Mouse (Mus musculus): Measurements from ENCODE around the gene Chsy1. TPM values are rescaled to one million over a fixed set of nuclear protein-coding genes. Genes with fewer than 3 reads are reported as not detected.
A peak's percentile ranks its signal among the peaks of the same experiment; 100 is the strongest.

Gene Chsy1
- polyA plus RNA-seq, 1 experiment, result 11.2 TPM

- 57% methylated on average over 3 of the region's 3 CpGs for WGBS
- Histone ChIP-seq H3K4me3 (replicated peaks; ENCODE audit: control insufficient read depth, low read depth, low read length) (no peak overlapping the region), H3K4me1 (ENCODE audit: control insufficient read depth, insufficient read depth, low read length) (peaks cover 13% of the 10 kb centered on the region)
These were observed 4.2 kb downstream of the Chsy1 start for GRCm38 (mm10) chr7:66113561-66113960.

GRCm38 (mm10) chr7:66115821-66116343, 6.6 kb downstream of the Chsy1 start:
- H3K4me3 ChIP-seq (replicated peaks; ENCODE audit: control insufficient read depth, low read depth, low read length), result no peak overlapping the region
- H3K27ac ChIP-seq (ENCODE audit: control insufficient read depth, insufficient read depth, low read depth, low read length, poor library complexity), result no peak overlapping the region
- 43% methylated on average over 11 of the region's 11 CpGs for WGBS
- peaks cover 15% of the 10 kb centered on the region for H3K4me1 ChIP-seq (ENCODE audit: control insufficient read depth, insufficient read depth, low read length)
- TF ChIP-seq CTCF (IDR thresholded peaks at IDR 0.05; ENCODE audit: control insufficient read depth, insufficient read depth, low read length), result no peak
- TF ChIP-seq POLR2A (IDR thresholded peaks at IDR 0.05; ENCODE audit: borderline replicate concordance, control insufficient read depth, low read depth, low read length), result no peak

More at GRCm38 (mm10) chr7:66113561-66113960, 4.2 kb downstream of the Chsy1 start:
- TF ChIP-seq POLR2A (IDR thresholded peaks at IDR 0.05; ENCODE audit: borderline replicate concordance, control insufficient read depth, low read depth, low read length) (no peak), CTCF (IDR thresholded peaks at IDR 0.05; ENCODE audit: control insufficient read depth, insufficient read depth, low read length) (no peak)
- no peak overlapping the region for H3K27ac ChIP-seq (ENCODE audit: control insufficient read depth, insufficient read depth, low read depth, low read length, poor library complexity)

GRCm38 (mm10) chr7:66116906-66117482, 7.7 kb downstream of the Chsy1 start:
- H3K4me1 ChIP-seq (ENCODE audit: control insufficient read depth, insufficient read depth, low read length), result peaks cover 14% of the 10 kb centered on the region
- WGBS, result 58% methylated on average over 8 of the region's 8 CpGs
- no peak overlapping the region for H3K27ac ChIP-seq (ENCODE audit: control insufficient read depth, insufficient read depth, low read depth, low read length, poor library complexity)
- TF ChIP-seq CTCF (IDR thresholded peaks at IDR 0.05; ENCODE audit: control insufficient read depth, insufficient read depth, low read length) (no peak), POLR2A (IDR thresholded peaks at IDR 0.05; ENCODE audit: borderline replicate concordance, control insufficient read depth, low read depth, low read length) (no peak)
- H3K4me3 ChIP-seq (replicated peaks; ENCODE audit: control insufficient read depth, low read depth, low read length), result no peak overlapping the region

- H3K4me1 ChIP-seq (ENCODE audit: control insufficient read depth, insufficient read depth, low read length), result peaks cover 15% of the 10 kb centered on the region
- H3K4me3 ChIP-seq (replicated peaks; ENCODE audit: control insufficient read depth, low read depth, low read length), result no peak overlapping the region
- no peak for TF ChIP-seq POLR2A (IDR thresholded peaks at IDR 0.05; ENCODE audit: borderline replicate concordance, control insufficient read depth, low read depth, low read length)
- no peak for TF ChIP-seq CTCF (IDR thresholded peaks at IDR 0.05; ENCODE audit: control insufficient read depth, insufficient read depth, low read length)
- H3K27ac ChIP-seq (ENCODE audit: control insufficient read depth, insufficient read depth, low read depth, low read length, poor library complexity), result peak overlapping the region; percentile 44
- WGBS, result 18% methylated on average over 3 of the region's 3 CpGs
These were observed 8.7 kb downstream of the Chsy1 start for GRCm38 (mm10) chr7:66118046-66118445.

- Histone ChIP-seq H3K4me1 (ENCODE audit: control insufficient read depth, insufficient read depth, low read length) (peaks cover 15% of the 10 kb centered on the region), H3K27ac (ENCODE audit: control insufficient read depth, insufficient read depth, low read depth, low read length, poor library complexity) (no peak overlapping the region; the same call in 1 of the 2 replicates), H3K4me3 (replicated peaks; ENCODE audit: control insufficient read depth, low read depth, low read length) (no peak overlapping the region)
- WGBS, result 25% methylated on average over 7 of the region's 7 CpGs
- TF ChIP-seq POLR2A (IDR thresholded peaks at IDR 0.05; ENCODE audit: borderline replicate concordance, control insufficient read depth, low read depth, low read length) (no peak), CTCF (IDR thresholded peaks at IDR 0.05; ENCODE audit: control insufficient read depth, insufficient read depth, low read length) (no peak)
These were observed 9.5 kb downstream of the Chsy1 start for GRCm38 (mm10) chr7:66118796-66119195.

- peaks cover 14% of the 10 kb centered on the region for H3K4me1 ChIP-seq (ENCODE audit: control insufficient read depth, insufficient read depth, low read length)
- WGBS, result 43% methylated on average over 1 of the region's 1 CpGs
These were observed 10.8 kb downstream of the Chsy1 start for GRCm38 (mm10) chr7:66120139-66120538.

GRCm38 (mm10) chr7:66120702-66121396, 11.5 kb downstream of the Chsy1 start:
- Histone ChIP-seq H3K4me3 (replicated peaks; ENCODE audit: control insufficient read depth, low read depth, low read length) (no peak overlapping the region), H3K27ac (ENCODE audit: control insufficient read depth, insufficient read depth, low read depth, low read length, poor library complexity) (peak overlapping the region; percentile 31; the same call in 1 of the 2 replicates), H3K4me1 (ENCODE audit: control insufficient read depth, insufficient read depth, low read length) (peaks cover 14% of the 10 kb centered on the region)
- no peak for TF ChIP-seq CTCF (IDR thresholded peaks at IDR 0.05; ENCODE audit: control insufficient read depth, insufficient read depth, low read length)
- no peak for TF ChIP-seq POLR2A (IDR thresholded peaks at IDR 0.05; ENCODE audit: borderline replicate concordance, control insufficient read depth, low read depth, low read length)
- 3% methylated on average over 7 of the region's 7 CpGs for WGBS

More at GRCm38 (mm10) chr7:66120139-66120538, 10.8 kb downstream of the Chsy1 start:
- H3K27ac ChIP-seq (ENCODE audit: control insufficient read depth, insufficient read depth, low read depth, low read length, poor library complexity), result no peak overlapping the region; the same call in 1 of the 2 replicates
- TF ChIP-seq CTCF (IDR thresholded peaks at IDR 0.05; ENCODE audit: control insufficient read depth, insufficient read depth, low read length) (no peak), POLR2A (IDR thresholded peaks at IDR 0.05; ENCODE audit: borderline replicate concordance, control insufficient read depth, low read depth, low read length) (no peak)
- no peak overlapping the region for H3K4me3 ChIP-seq (replicated peaks; ENCODE audit: control insufficient read depth, low read depth, low read length)

GRCm38 (mm10) chr7:66124551-66124968, 15.2 kb downstream of the Chsy1 start:
- H3K27ac ChIP-seq (ENCODE audit: control insufficient read depth, insufficient read depth, low read depth, low read length, poor library complexity), result peak overlapping the region; percentile 46; the same call in 1 of the 2 replicates
- whole genome bisulfite sequencing, result 34% methylated on average over 11 of the region's 11 CpGs
- peaks cover 5% of the 10 kb centered on the region; the same call in 1 of the 2 replicates for H3K4me1 ChIP-seq (ENCODE audit: control insufficient read depth, insufficient read depth, low read length)
- TF ChIP-seq POLR2A (IDR thresholded peaks at IDR 0.05; ENCODE audit: borderline replicate concordance, control insufficient read depth, low read depth, low read length), result no peak
- no peak for TF ChIP-seq CTCF (IDR thresholded peaks at IDR 0.05; ENCODE audit: control insufficient read depth, insufficient read depth, low read length)
- H3K4me3 ChIP-seq (replicated peaks; ENCODE audit: control insufficient read depth, low read depth, low read length), result no peak overlapping the region

Measured in bone marrow, adult 2 months (tissue).